Mouse (Mus musculus) liver, embryonic 14.5 days (tissue): Measurements from ENCODE around the gene Atrnl1. TPM values are rescaled to one million over a fixed set of nuclear protein-coding genes. Genes with fewer than 3 reads are reported as not detected.

Experiments
- ATAC-seq: fragments of 200-750 bp; cut with Nextera tagmentation; 2 replicates; pipeline ENCODE4 v1.8.0; 2017; ENCODE audit warnings: moderate number of reproducible peaks, mild to moderate bottlenecking, moderate library complexity; ENCODE audit not compliant: insufficient read depth
- DNase-seq, 3 experiments: peaks; one replicate each; pipeline ENCODE4 v3.0.0-alpha.2; 2012 to 2013; ENCODE audit warnings: low read depth in 3 of 3, low spot score in 3 of 3
- H3K27ac ChIP-seq: fragments of 300-500 bp; sonication (generic); 2 replicates; pipeline ENCODE4 v1.5.1; 2014; ENCODE audit warnings: moderate library complexity, mild to moderate bottlenecking, control low read depth, inconsistent platforms
- H3K27me3 ChIP-seq: fragments of 300-500 bp; sonication (generic); 2 replicates; pipeline ENCODE4 v1.6.1; 2014; ENCODE audit warnings: mild to moderate bottlenecking, low read length, moderate library complexity; ENCODE audit not compliant: control insufficient read depth, insufficient read depth
- H3K36me3 ChIP-seq: fragments of 300-500 bp; sonication (generic); replicated peaks from 2 replicates; pipeline ENCODE4 v1.6.1; 2014; ENCODE audit warnings: low read depth; ENCODE audit not compliant: control insufficient read depth, insufficient read depth
- H3K4me1 ChIP-seq, 2 experiments: fragments of 200-500 bp in 1 of 2; fragments of 300-500 bp in 1 of 2; sonication (generic) in 1 of 2; replicated peaks; 2 replicates each; pipeline ENCODE4 v1.6.1; 2012 to 2014; ENCODE audit warnings: antibody characterized with exemption in 1 of 2, inconsistent platforms in 1 of 2, low read length in 1 of 2; ENCODE audit not compliant: control insufficient read depth in 2 of 2, insufficient read depth in 2 of 2
- H3K4me2 ChIP-seq: fragments of 300-500 bp; sonication (generic); 2 replicates; pipeline ENCODE4 v1.6.1; 2014; ENCODE audit warnings: low read depth, mild to moderate bottlenecking, control low read depth, moderate library complexity
- H3K4me3 ChIP-seq, 2 experiments: fragments of 200-500 bp in 1 of 2; fragments of 300-500 bp in 1 of 2; sonication (generic) in 1 of 2; 2 replicates each; pipeline ENCODE4 v1.5.1; 2012 to 2014; ENCODE audit warnings: low read depth in 2 of 2, low read length in 2 of 2, mild to moderate bottlenecking in 2 of 2, control low read depth in 1 of 2, inconsistent platforms in 1 of 2, moderate library complexity in 1 of 2; ENCODE audit not compliant: insufficient read depth in 1 of 2
- H3K9ac ChIP-seq: fragments of 300-500 bp; sonication (generic); replicated peaks from 2 replicates; pipeline ENCODE4 v1.6.1; 2014; ENCODE audit warnings: mild to moderate bottlenecking, control low read depth, moderate library complexity
- H3K9me3 ChIP-seq: fragments of 300-500 bp; sonication (generic); 2 replicates; pipeline ENCODE4 v1.6.1; 2016; ENCODE audit warnings: low read length, mixed read lengths; ENCODE audit not compliant: control insufficient read depth
- CTCF ChIP-seq: IDR thresholded peaks from 2 replicates; pipeline ENCODE4 v1.5.1; 2016; ENCODE audit warnings: antibody characterized with exemption, low read depth, control low read depth
- EP300 ChIP-seq: IDR thresholded peaks from 2 replicates; pipeline ENCODE4 v1.6.1; 2016; ENCODE audit warnings: antibody characterized with exemption, low read depth
- WGBS: fragments of 180-500 bp; shearing (Covaris S2); extraction: QIAGEN DNeasy Blood & Tissue Kit; methylation state at CpG from one replicate; pipeline ENCODE4 v1.1.7; 2014; ENCODE audit not compliant: insufficient replicate concordance; 5-methylcytosine and 5-hydroxymethylcytosine counted together
- polyA plus RNA-seq, 2 experiments: library from polyadenylated mRNA; depleted of rRNA in 1 of 2; stranded (reverse) in 1 of 2; unstranded in 1 of 2; fragments of >200 nt; fragmentation: Nextera tagmentation in 1 of 2; extraction: Ambion mirVana in 1 of 2; gene quantifications; 2 replicates each; pipeline versions ENCODE4 v1.2.1 to v1.2.3; 2012 to 2014

Gene Atrnl1
- polyA plus RNA-seq, 2 experiments: 0.46 to 1.3 TPM

DNA sequence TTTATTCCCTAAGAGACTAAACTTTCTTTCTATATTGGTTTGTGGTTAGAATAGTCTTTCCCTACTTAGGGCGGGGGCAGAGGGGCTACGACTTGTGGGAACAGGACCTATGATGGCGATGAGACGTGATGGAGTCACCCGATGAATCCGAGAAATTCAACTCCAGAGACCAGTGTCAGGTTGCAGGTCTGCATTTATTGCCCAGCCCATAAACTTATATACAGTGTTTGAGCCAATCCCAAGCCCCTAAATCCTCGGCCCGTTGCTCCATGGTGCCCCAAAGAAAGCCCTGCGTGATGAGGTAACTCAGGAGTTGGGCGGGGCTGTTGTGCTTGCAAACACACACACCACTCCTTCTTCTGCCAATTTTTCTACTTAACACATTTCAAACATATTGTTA, 4.5 kb upstream of the Atrnl1 start:
- Histone ChIP-seq H3K36me3 (no peaks in the 10 kb centered on the region), H3K27ac (no peak overlapping the region), H3K4me1 (peaks cover 0 to 3% of the 10 kb centered on the region in 2 experiments; a peak in 2 of 4 replicates), H3K27me3 (no peaks in the 10 kb centered on the region; the same call in none of the 2 replicates), H3K4me3 (no peak overlapping the region), H3K9ac (no peak overlapping the region), H3K4me2 (no peak overlapping the region), H3K9me3 (no peaks in the 10 kb centered on the region)
- 76% methylated on average over 10 of the region's 10 CpGs for WGBS
- no peak for ATAC-seq
- DNase-seq: no peak
- TF ChIP-seq CTCF (no peak), EP300 (no peak)

DNA sequence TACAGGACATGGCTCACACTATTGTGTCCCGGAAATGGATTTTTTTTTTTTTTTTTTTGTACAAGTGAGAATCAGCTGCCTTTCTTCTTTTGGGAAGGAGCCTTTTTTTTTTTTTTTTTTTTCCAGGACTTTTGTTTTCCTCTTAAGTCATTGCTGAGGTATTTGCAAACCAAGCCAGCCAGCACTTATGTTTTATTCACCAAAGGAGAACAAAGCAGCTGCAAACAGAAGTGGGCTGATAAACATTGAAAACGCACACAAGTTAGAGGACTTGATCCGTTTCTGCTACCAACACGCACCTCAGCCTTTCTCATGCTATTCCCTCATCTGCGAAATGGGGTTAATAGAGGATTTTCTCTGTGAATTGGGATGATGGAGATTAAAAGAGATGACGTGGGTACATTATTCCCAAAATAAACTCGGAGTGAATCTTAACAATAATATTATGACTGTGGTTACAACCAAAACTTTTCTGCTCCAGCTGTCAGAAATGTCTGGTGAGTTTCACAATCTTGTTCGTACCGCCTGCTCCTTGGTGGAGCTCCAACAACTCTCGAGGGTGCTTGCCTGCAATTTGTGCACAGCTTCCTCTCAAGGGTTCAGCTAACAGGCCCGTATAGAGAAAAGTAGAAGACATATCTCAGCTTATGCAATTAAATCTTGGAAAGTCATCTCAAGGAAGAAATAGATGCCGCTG, 1.3 kb upstream of the Atrnl1 start:
- no peak overlapping the region for H3K27ac ChIP-seq
- peak overlapping the region; percentile 68 to 71 for H3K4me3 ChIP-seq
- peak overlapping the region; percentile 68 for H3K9ac ChIP-seq
- H3K36me3 ChIP-seq: no peaks in the 10 kb centered on the region
- H3K27me3 ChIP-seq: no peaks in the 10 kb centered on the region; the same call in none of the 2 replicates
- WGBS: 17% methylated on average over 12 of the region's 12 CpGs
- no peaks in the 10 kb centered on the region; a peak in 1 of 4 replicates for H3K4me1 ChIP-seq
- DNase-seq (no peak), ATAC-seq (no peak)
- no peaks in the 10 kb centered on the region for H3K9me3 ChIP-seq
- peak overlapping the region; percentile 83 for H3K4me2 ChIP-seq
- TF ChIP-seq EP300: no peak
- no peak for TF ChIP-seq CTCF

DNA sequence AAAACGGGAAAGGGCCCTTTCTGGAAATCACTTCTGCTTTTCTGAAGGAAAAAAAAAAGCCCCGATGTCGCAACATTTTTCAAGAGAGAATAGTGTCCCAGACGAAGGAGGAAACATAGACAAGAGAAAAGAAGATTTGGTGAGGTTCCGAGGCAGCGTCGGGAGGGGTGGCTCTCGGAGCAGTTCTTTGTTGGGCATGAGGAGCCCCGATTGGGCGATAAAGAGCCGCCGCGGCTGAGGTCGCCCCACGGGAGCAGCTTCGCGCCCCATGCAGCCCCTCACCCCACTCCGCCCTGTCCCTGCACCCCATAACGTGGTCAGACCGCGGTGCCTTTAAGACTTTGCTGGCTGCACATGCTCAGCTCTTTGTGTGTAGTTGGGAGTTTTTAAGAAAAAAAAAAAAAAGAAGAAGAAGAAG, 767 bp upstream of the Atrnl1 start:
- peak overlapping the region; percentile 83 for H3K4me2 ChIP-seq
- H3K27ac ChIP-seq: no peak overlapping the region; the same call in 1 of the 2 replicates
- H3K4me1 ChIP-seq: no peaks in the 10 kb centered on the region; a peak in 1 of 4 replicates
- ATAC-seq: peak; percentile 19; the same call in 1 of the 2 replicates
- TF ChIP-seq EP300 (no peak), CTCF (no peak)
- DNase-seq: peak in 2 of 3 experiments; percentile 9 to 48
- H3K27me3 ChIP-seq: no peaks in the 10 kb centered on the region; the same call in none of the 2 replicates
- no peaks in the 10 kb centered on the region for H3K36me3 ChIP-seq
- peak overlapping the region; percentile 68 to 71 for H3K4me3 ChIP-seq
- under 1% methylated on average over 21 of the region's 21 CpGs for WGBS
- H3K9ac ChIP-seq: peak overlapping the region; percentile 68
- H3K9me3 ChIP-seq: no peaks in the 10 kb centered on the region

DNA sequence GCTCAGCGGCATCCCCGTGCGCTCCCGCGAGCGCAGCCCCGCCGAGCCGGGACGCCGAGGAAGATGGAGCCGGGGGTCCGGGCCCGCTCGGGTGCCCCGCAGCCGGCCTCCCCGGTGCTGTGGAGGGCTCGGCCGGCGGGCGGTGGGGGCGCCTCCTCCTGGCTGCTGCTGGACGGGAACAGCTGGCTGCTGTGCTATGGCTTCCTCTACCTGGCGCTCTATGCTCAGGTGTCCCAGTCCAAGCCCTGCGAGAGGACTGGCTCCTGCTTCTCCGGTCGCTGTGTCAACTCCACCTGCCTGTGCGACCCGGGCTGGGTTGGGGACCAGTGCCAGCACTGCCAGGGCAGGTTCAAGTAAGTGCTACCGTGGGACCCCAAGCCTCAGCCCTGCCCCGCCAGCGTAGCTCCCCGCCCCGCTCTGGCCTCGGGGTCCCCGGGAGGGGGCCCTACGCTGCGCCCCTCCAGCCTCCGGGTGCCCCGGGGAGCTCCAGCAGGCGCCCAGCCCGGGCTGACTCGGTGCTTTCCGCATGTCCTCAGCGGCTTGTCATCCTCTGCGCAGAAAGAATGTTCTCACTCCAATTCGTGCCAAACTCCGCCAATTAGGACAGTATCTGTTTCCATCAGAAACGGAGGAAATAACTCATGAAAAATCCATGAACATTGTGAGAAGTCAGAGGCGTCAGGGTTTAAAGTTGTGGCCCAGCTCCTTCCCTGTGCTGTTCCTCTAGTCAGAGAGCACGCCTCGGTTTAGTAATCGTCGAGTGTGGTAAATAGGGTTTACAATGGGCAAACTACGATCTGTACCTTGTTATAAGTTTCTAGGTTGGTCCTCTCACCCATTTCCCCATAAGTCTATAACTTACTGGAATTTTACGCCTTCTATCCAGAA, 701 bp downstream of the Atrnl1 start:
- H3K9me3 ChIP-seq: no peaks in the 10 kb centered on the region
- DNase-seq (peak in 1 of 3 experiments; percentile 10), ATAC-seq (peak; percentile 60)

More for the DNA sequence above, 701 bp downstream of the Atrnl1 start:
- H3K9ac ChIP-seq: peak overlapping the region; percentile 64
- no peaks in the 10 kb centered on the region; a peak in 1 of 4 replicates for H3K4me1 ChIP-seq
- no peaks in the 10 kb centered on the region; the same call in none of the 2 replicates for H3K27me3 ChIP-seq
- peak overlapping the region; percentile 83 for H3K4me2 ChIP-seq
- no peaks in the 10 kb centered on the region for H3K36me3 ChIP-seq
- peak overlapping the region; percentile 71 to 72 for H3K4me3 ChIP-seq
- H3K27ac ChIP-seq: no peak overlapping the region
- 2% methylated on average over 50 of the region's 57 CpGs for WGBS
- TF ChIP-seq EP300: no peak
- TF ChIP-seq CTCF: no peak; the same call in 1 of the 2 replicates
